Mouse (Mus musculus) ES-E14 (cell line): ENCODE data around the gene Ccdc50. TPM values are rescaled to one million over a fixed set of nuclear protein-coding genes. Genes with fewer than 3 reads are reported as not detected.

Experiments
- DNase-seq: peaks from one replicate; pipeline ENCODE4 v3.0.0-alpha.2; 2013; ENCODE audit warnings: low read depth, low spot score
- H3K27ac ChIP-seq: 2 replicates; pipeline ENCODE4 v1.5.1; 2012; ENCODE audit warnings: low read depth, mild to moderate bottlenecking, low read length, moderate library complexity, mixed read lengths; ENCODE audit not compliant: poor library complexity, insufficient read depth, severe bottlenecking
- H3K36me3 ChIP-seq: 2 replicates; pipeline ENCODE4 v1.6.1; 2012; ENCODE audit warnings: mild to moderate bottlenecking, low read length, moderate library complexity, mixed read lengths; ENCODE audit not compliant: control insufficient read depth, poor library complexity, insufficient read depth, severe bottlenecking
- H3K4me1 ChIP-seq, 2 experiments: fragments of 150-350 bp in 1 of 2; sonication (generic) in 1 of 2; 2 replicates each; pipeline ENCODE4 v1.6.1; 2012; ENCODE audit warnings: low read length in 2 of 2, mild to moderate bottlenecking in 1 of 2, mixed read lengths in 1 of 2; ENCODE audit not compliant: control insufficient read depth in 2 of 2, insufficient read depth in 2 of 2, poor library complexity in 1 of 2
- H3K4me3 ChIP-seq, 2 experiments: fragments of 150-350 bp in 1 of 2; sonication (generic) in 1 of 2; 2 replicates each; pipeline ENCODE4 v1.5.1; 2012; ENCODE audit warnings: low read length in 2 of 2, low read depth in 1 of 2, mild to moderate bottlenecking in 1 of 2, mixed read lengths in 1 of 2; ENCODE audit not compliant: insufficient read depth in 1 of 2, poor library complexity in 1 of 2, severe bottlenecking in 1 of 2
- H3K9ac ChIP-seq: 2 replicates; pipeline ENCODE4 v1.6.1; 2012; ENCODE audit warnings: low read depth, mild to moderate bottlenecking, low read length, mixed read lengths; ENCODE audit not compliant: poor library complexity, insufficient read depth, severe bottlenecking
- H3K9me3 ChIP-seq: fragments of 150-350 bp; sonication (generic); 2 replicates; pipeline ENCODE4 v1.6.1; 2012; ENCODE audit warnings: low read depth, mild to moderate bottlenecking, low read length; ENCODE audit not compliant: control insufficient read depth, insufficient read depth
- CHD2 ChIP-seq: IDR thresholded peaks from 2 replicates; pipeline ENCODE4 v1.6.1; 2014; ENCODE audit warnings: mild to moderate bottlenecking, low read depth, low read length, inconsistent platforms
- HCFC1 ChIP-seq: IDR thresholded peaks from 2 replicates; pipeline ENCODE4 v1.6.1; 2012; ENCODE audit warnings: low read length, inconsistent platforms, borderline replicate concordance; ENCODE audit not compliant: insufficient read depth
- MAFK ChIP-seq: IDR thresholded peaks from 2 replicates; pipeline ENCODE4 v1.6.1; 2014; ENCODE audit warnings: mild to moderate bottlenecking, low read depth, low read length, inconsistent platforms; ENCODE audit not compliant: insufficient read depth
- ZC3H11A ChIP-seq: IDR thresholded peaks from 2 replicates; pipeline ENCODE4 v1.6.1; 2012; ENCODE audit warnings: low read depth, mild to moderate bottlenecking, inconsistent platforms, low read length, borderline replicate concordance
- ZNF384 ChIP-seq: IDR thresholded peaks from 2 replicates; pipeline ENCODE4 v1.6.1; 2012; ENCODE audit warnings: low read depth, low read length, inconsistent platforms
- in situ Hi-C, 2 experiments: fragments of 600-800 bp; cut with MboI; formaldehyde crosslinking; loops; one replicate each; pipeline ENCODE4 v1.15.1; 2025; ENCODE audit warnings: low sequenced_read_pairs in 2 of 2, inconsistent platforms in 1 of 2; ENCODE audit not compliant: unreplicated experiment in 2 of 2
- total RNA-seq: library from RNA; depleted of rRNA; stranded (reverse); fragments of 300-350 nt; gene quantifications from 2 replicates; pipeline ENCODE4 v1.2.3, GENCODE M21; 2012

Gene Ccdc50
- total RNA-seq, 1 experiment: 32.2 TPM

DNA sequence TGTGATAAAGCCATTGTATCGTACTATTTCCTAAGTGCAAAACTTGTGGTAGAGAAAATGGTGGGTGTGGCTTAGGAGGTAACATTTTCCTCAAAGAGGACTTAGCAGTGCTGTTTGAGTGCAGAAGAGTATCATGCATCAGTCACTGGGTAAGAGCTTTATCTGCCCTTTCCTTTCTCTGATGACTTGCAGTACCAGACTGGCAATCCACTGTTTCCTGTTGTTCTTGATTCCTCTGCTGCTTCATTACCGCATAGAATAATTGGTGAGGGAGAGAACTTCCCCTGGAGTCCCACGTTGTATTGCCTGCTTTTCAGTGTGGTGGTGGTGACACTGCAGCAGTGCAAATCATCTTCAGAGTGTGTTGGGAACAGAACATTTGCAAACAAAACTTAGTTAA lies 29.0 kb downstream of the Ccdc50 start:
- peaks cover 5% of the 10 kb centered on the region; the same call in 1 of the 2 replicates for H3K36me3 ChIP-seq
- TF ChIP-seq ZNF384 (no peak), HCFC1 (no peak), MAFK (no peak), ZC3H11A (no peak), CHD2 (no peak)

DNA sequence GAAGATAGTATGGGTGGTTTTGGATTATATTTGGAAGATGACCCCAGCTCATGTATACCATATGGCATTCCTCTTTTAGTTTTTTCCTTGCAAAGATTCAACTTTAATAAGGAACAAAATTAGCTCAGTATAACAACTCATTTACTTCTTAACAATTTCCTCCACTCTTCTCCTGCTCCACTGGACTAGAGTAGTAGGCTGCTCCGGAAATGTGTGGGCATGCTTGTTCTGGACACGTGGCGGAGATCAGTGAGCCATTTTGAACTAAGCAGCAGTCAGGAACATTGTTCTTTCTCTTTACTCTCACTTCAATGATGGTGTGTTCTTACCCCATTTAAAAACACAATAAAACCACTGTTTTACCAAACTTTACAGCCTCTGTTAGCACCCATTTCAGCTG lies 32.3 kb downstream of the Ccdc50 start:
- H3K9ac ChIP-seq: no peak overlapping the region
- H3K4me1 ChIP-seq: no peaks in the 10 kb centered on the region
- no peaks in the 10 kb centered on the region for H3K9me3 ChIP-seq
- no peak overlapping the region for H3K27ac ChIP-seq
- TF ChIP-seq HCFC1: no peak
- no peak for TF ChIP-seq MAFK
- TF ChIP-seq ZC3H11A: no peak
- no peak for TF ChIP-seq ZNF384
- no peak for TF ChIP-seq CHD2
- no peak overlapping the region for H3K4me3 ChIP-seq
- in situ Hi-C loops: no loop called here
- DNase-seq: no peak
- H3K36me3 ChIP-seq: peaks cover 5% of the 10 kb centered on the region; the same call in 1 of the 2 replicates

More for the DNA sequence above, 29.0 kb downstream of the Ccdc50 start:
- Histone ChIP-seq H3K9ac (no peak overlapping the region), H3K4me3 (no peak overlapping the region), H3K9me3 (no peaks in the 10 kb centered on the region), H3K27ac (no peak overlapping the region), H3K4me1 (no peaks in the 10 kb centered on the region)
- no peak for DNase-seq
- in situ Hi-C loops: no loop called here

DNA sequence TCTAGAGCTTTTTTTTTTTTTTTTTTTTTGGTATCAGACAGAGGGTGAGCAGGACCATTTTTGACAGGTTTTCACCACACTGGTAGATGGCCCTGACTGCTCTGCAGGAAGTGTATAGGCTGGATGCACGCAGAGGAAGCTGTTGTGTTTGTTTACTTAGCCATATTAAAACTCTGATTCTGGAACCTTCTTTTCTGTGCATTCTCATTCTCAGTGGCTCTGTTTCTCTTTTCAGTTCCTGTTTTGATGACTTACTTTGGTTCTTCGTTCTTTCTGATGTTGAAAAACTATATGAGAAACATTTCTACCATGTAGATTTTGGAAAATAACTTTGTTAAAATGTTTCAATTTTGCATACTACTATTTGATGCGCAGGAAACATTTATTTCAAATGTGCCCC lies 46.4 kb downstream of the Ccdc50 start:
- TF ChIP-seq CHD2: no peak
- no peak for TF ChIP-seq ZC3H11A
- TF ChIP-seq MAFK: no peak
- TF ChIP-seq ZNF384: no peak
- no peak overlapping the region for H3K27ac ChIP-seq
- H3K9me3 ChIP-seq: no peaks in the 10 kb centered on the region
- H3K9ac ChIP-seq: no peak overlapping the region
- DNase-seq: no peak
- no peaks in the 10 kb centered on the region for H3K4me1 ChIP-seq
- in situ Hi-C loops: no loop called here
- no peak overlapping the region for H3K4me3 ChIP-seq
- H3K36me3 ChIP-seq: no peaks in the 10 kb centered on the region; the same call in none of the 2 replicates

DNA sequence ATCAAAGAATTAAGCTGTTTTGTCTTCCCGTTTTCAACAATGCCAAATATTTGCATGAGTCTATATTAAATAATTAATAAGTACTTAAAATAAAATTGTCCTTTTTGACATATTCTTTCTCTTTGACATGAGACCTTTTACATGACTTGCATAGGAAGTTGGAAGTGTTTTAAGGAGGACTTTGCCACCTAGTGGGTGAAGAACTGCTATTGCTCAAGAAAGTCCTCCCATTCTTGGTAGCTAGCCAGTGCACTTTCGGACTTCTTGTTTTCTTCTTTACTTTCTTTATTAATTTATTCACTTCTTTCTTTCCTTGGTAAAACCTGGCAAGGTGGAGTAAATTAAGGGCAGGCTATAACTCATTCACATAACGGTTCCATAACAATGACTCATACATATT lies 55.3 kb downstream of the Ccdc50 start:
- in situ Hi-C loops: no loop called here
- H3K9ac ChIP-seq: no peak overlapping the region
- no peak overlapping the region for H3K4me3 ChIP-seq
- no peaks in the 10 kb centered on the region for H3K4me1 ChIP-seq
- no peak for DNase-seq
- TF ChIP-seq MAFK (no peak), HCFC1 (no peak), ZNF384 (no peak), CHD2 (no peak), ZC3H11A (no peak)
- no peak overlapping the region for H3K27ac ChIP-seq
- no peaks in the 10 kb centered on the region for H3K9me3 ChIP-seq
- H3K36me3 ChIP-seq: no peaks in the 10 kb centered on the region; the same call in 1 of the 2 replicates

DNA sequence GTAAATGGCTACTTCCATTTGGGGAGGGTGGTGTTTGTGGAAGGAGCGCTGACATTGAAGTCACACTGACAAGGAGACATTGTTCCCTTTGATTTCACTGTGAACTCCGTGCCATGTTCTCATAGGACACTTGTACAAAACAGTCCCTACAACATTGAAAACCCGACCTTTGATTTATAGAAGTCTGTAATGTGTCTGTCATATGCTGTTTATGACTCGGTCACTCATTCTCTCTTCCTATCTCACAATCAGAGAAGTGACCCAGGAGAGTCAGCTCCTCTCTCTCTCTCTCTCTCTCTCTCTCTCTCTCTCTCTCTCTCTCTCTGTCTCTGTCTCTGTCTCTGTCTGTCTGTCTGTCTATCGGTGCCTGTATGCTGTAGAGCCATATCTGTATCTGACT lies 60.7 kb downstream of the Ccdc50 start:
- H3K4me1 ChIP-seq: no peaks in the 10 kb centered on the region
- H3K9me3 ChIP-seq: no peaks in the 10 kb centered on the region
- DNase-seq: no peak
- in situ Hi-C loops: no loop called here
- no peak overlapping the region for H3K4me3 ChIP-seq
- TF ChIP-seq CHD2 (no peak), HCFC1 (no peak), ZC3H11A (no peak), ZNF384 (no peak), MAFK (no peak)
- H3K9ac ChIP-seq: no peak overlapping the region
- no peak overlapping the region for H3K27ac ChIP-seq
- no peaks in the 10 kb centered on the region for H3K36me3 ChIP-seq
